Mouse (Mus musculus): ENCODE results near the gene Best1. TPM values are rescaled to one million over a fixed set of nuclear protein-coding genes. Genes with fewer than 3 reads are reported as not detected.

Gene Best1
- polyA plus RNA-seq, 1 experiment from 2014 or later, result 0.36 TPM

DNA sequence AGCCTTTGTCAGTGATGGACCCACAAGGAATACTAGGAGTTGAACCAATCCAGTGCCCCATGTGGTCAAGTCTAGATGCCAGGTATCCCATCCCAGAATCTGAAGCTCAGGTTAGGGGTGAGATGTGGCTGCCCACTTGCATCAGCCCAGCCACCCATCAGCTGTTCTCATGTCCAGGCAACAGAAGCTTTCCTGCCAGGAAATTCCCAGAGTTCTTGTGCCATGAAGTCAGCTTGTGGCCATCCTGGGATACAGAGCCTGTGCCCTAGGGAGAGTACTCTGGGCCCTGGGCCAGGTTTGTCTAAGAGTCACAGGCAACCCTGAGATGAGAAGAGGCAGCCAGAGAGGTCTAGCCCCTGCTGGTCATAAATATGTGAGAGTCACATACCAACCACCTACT lies 42.2 kb upstream of the Best1 start:
- peak overlapping the region; percentile 35; the same call in 1 of the 2 replicates for H3K27ac ChIP-seq (replicated peaks)
- no peak overlapping the region for H3K4me3 ChIP-seq (ENCODE audit: low read depth, low read length)
- TF ChIP-seq EP300 (optimal IDR thresholded peaks at IDR 0.05), result no peak
- no peak for TF ChIP-seq CTCF (IDR thresholded peaks at IDR 0.05; ENCODE audit: low read depth)
- H3K36me3 ChIP-seq (ENCODE audit: control insufficient read depth, insufficient read depth, low read length), result no peaks in the 10 kb centered on the region
- ATAC-seq (ENCODE audit: low FRiP score, low TSS enrichment) (no peak), DNase-seq (ENCODE audit: low spot score) (no peak)
- H3K9me3 ChIP-seq (ENCODE audit: control insufficient read depth, low read length), result no peaks in the 10 kb centered on the region
- no peaks in the 10 kb centered on the region for H3K27me3 ChIP-seq (ENCODE audit: control insufficient read depth, insufficient read depth, low read length)
- H3K9ac ChIP-seq (ENCODE audit: low read length), result no peak overlapping the region
- H3K4me2 ChIP-seq (replicated peaks; ENCODE audit: low read depth), result peak overlapping the region; percentile 97; the same call in 1 of the 2 replicates
- peaks cover 8% of the 10 kb centered on the region for H3K4me1 ChIP-seq (replicated peaks; ENCODE audit: control insufficient read depth, insufficient read depth)

DNA sequence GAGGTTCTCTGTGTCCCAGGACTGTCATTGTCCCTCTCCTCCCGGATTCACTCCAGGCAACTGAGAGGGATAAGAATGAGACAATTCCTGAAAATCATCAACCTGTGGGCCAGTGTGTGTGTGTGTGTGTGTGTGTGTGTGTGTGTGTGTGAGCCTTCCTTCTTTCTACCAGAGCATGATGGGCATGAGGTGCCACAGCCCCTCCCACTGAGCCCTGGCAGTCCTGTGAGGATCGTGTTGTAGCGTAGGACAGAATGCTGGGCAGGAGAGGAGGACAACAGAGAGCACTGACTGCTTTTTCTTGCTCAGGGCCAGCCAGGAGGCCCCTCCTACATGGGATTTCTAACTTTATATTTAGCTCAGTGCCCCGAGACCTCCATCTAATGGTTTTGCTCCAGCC lies 41.4 kb upstream of the Best1 start:
- peaks cover 8% of the 10 kb centered on the region for H3K4me1 ChIP-seq (replicated peaks; ENCODE audit: control insufficient read depth, insufficient read depth)
- H3K4me2 ChIP-seq (replicated peaks; ENCODE audit: low read depth), result peak overlapping the region; percentile 97; the same call in 1 of the 2 replicates
- peak overlapping the region; percentile 65; the same call in 1 of the 2 replicates for H3K27ac ChIP-seq (replicated peaks)
- H3K9me3 ChIP-seq (ENCODE audit: control insufficient read depth, low read length), result no peaks in the 10 kb centered on the region
- ATAC-seq (ENCODE audit: low FRiP score, low TSS enrichment) (no peak), DNase-seq (ENCODE audit: low spot score) (no peak)
- 66% methylated on average over 4 of the region's 4 CpGs for WGBS
- TF ChIP-seq CTCF (IDR thresholded peaks at IDR 0.05; ENCODE audit: low read depth) (no peak), EP300 (optimal IDR thresholded peaks at IDR 0.05) (no peak)
- H3K27me3 ChIP-seq (ENCODE audit: control insufficient read depth, insufficient read depth, low read length), result no peaks in the 10 kb centered on the region
- no peak overlapping the region for H3K4me3 ChIP-seq (ENCODE audit: low read depth, low read length)
- no peaks in the 10 kb centered on the region for H3K36me3 ChIP-seq (ENCODE audit: control insufficient read depth, insufficient read depth, low read length)
- no peak overlapping the region for H3K9ac ChIP-seq (ENCODE audit: low read length)

DNA sequence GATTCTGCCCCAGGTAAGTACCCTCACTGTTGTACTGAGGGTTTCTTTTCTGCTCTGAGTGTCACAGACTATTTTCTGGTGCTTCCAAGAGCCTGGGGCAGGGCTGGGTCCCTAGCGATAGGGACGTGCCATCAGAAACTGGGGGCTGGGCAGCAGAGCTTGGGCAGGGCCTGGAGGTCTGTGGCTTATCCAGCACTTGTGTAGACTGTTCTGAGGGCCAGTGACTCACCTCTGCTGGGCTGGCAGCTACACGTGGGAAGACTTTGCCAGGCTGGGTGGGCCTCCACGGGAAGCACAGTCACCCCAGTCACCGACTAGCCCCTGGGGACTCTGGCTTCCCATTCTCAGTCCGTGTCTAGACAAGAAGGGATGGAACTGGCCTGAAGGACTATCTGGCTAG lies 40.8 kb upstream of the Best1 start:
- ATAC-seq (ENCODE audit: low FRiP score, low TSS enrichment), result peak; percentile 61
- H3K4me3 ChIP-seq (ENCODE audit: low read depth, low read length), result peak overlapping the region; percentile 62
- no peaks in the 10 kb centered on the region for H3K27me3 ChIP-seq (ENCODE audit: control insufficient read depth, insufficient read depth, low read length)
- no peak for TF ChIP-seq CTCF (IDR thresholded peaks at IDR 0.05; ENCODE audit: low read depth)
- TF ChIP-seq EP300 (optimal IDR thresholded peaks at IDR 0.05), result no peak
- peaks cover 8% of the 10 kb centered on the region for H3K4me1 ChIP-seq (replicated peaks; ENCODE audit: control insufficient read depth, insufficient read depth)
- no peaks in the 10 kb centered on the region for H3K9me3 ChIP-seq (ENCODE audit: control insufficient read depth, low read length)
- DNase-seq (ENCODE audit: low spot score), result peak; percentile 76
- WGBS, result 42% methylated on average over 6 of the region's 6 CpGs
- H3K27ac ChIP-seq (replicated peaks), result peak overlapping the region; percentile 65
- no peaks in the 10 kb centered on the region for H3K36me3 ChIP-seq (ENCODE audit: control insufficient read depth, insufficient read depth, low read length)
- peak overlapping the region; percentile 97 for H3K4me2 ChIP-seq (replicated peaks; ENCODE audit: low read depth)
- H3K9ac ChIP-seq (ENCODE audit: low read length), result peak overlapping the region; percentile 70

DNA sequence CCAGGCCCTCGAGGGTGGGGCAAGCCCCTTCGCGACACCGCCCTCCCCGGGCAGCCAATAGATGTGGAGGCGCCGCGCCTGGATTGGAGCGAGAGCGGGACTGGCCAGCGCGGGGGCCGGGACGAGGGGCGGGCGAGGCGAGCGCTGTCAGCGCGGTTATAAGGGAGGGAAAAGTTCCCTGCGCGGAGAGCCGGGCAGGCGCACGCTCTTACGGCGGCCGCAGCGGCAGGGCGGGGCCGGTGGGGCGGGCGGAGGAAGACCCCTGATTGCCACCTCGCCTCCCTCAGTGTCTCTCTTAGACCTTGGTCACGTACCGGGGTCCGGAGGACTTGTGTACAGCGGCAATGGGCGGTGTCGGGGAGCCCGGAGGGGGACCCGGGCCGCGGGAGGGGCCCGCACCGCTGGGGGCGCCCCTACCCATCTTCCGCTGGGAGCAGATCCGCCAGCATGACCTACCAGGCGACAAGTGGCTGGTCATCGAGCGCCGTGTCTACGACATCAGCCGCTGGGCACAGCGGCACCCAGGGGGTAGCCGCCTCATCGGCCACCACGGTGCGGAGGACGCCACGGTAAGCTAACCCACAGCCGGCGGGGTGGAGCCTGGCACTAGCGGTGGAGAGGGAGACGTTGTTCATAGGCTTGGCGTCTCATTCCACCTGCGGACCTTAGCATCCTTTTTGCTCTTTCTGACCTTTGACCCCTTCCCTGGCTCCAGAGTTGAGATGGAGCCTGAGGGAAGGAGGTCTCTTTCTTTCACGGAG lies 40.1 kb upstream of the Best1 start, which contains the start of gene Fads3:
Gene Fads3, plus strand, starts transcription at position 182 of the 761 bp plus-strand sequence.
- TF ChIP-seq EP300 (optimal IDR thresholded peaks at IDR 0.05) (no peak), CTCF (IDR thresholded peaks at IDR 0.05; ENCODE audit: low read depth) (peak; percentile 5; the same call in 1 of the 2 replicates)
- WGBS, result 1% methylated on average over 66 of the region's 69 CpGs
- Histone ChIP-seq H3K9me3 (ENCODE audit: control insufficient read depth, low read length) (no peaks in the 10 kb centered on the region), H3K27me3 (ENCODE audit: control insufficient read depth, insufficient read depth, low read length) (no peaks in the 10 kb centered on the region), H3K36me3 (ENCODE audit: control insufficient read depth, insufficient read depth, low read length) (no peaks in the 10 kb centered on the region), H3K4me1 (replicated peaks; ENCODE audit: control insufficient read depth, insufficient read depth) (peaks cover 8% of the 10 kb centered on the region), H3K4me3 (ENCODE audit: low read depth, low read length) (peak within 1 kb of the TSS; percentile 62), H3K27ac (replicated peaks) (peak within 1 kb of the TSS; percentile 65), H3K9ac (ENCODE audit: low read length) (peak within 1 kb of the TSS; percentile 70), H3K4me2 (replicated peaks; ENCODE audit: low read depth) (peak within 1 kb of the TSS; percentile 97)
- DNase-seq (ENCODE audit: low spot score) (peak; percentile 88), ATAC-seq (ENCODE audit: low FRiP score, low TSS enrichment) (peak; percentile 79)

DNA sequence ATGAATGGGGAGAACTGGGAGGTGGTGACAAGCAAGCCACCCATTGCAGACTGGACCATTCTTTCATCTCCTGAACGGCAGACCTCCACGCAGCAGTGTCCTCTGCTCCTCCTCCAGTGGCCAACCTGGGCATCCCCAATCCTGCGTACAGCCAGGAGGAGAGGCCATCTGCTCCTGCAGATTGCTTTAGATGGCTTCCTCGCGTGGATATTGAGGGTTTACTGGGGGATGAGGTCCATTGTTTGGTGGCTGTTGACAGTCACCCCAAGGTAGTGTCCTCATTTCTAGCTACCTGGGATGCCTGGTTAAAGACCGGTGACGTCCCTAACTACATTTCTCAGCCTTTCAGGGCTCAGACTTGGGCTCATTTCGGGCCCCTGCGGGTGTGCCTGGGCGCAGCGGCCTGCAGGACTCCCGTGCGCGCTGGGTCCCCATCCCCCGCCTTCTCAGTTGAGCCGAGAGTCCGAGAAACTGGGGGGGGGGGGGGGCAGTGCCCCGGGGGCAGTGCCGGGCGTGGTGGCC lies 39.5 kb upstream of the Best1 start:
- Histone ChIP-seq H3K4me1 (replicated peaks; ENCODE audit: control insufficient read depth, insufficient read depth) (peaks cover 8% of the 10 kb centered on the region), H3K4me2 (replicated peaks; ENCODE audit: low read depth) (peak overlapping the region; percentile 97), H3K27ac (replicated peaks) (peak overlapping the region; percentile 65), H3K27me3 (ENCODE audit: control insufficient read depth, insufficient read depth, low read length) (no peaks in the 10 kb centered on the region), H3K9ac (ENCODE audit: low read length) (peak overlapping the region; percentile 70), H3K4me3 (ENCODE audit: low read depth, low read length) (peak overlapping the region; percentile 62), H3K9me3 (ENCODE audit: control insufficient read depth, low read length) (no peaks in the 10 kb centered on the region), H3K36me3 (ENCODE audit: control insufficient read depth, insufficient read depth, low read length) (no peaks in the 10 kb centered on the region)
- WGBS, result 5% methylated on average over 18 of the region's 20 CpGs
- no peak for ATAC-seq (ENCODE audit: low FRiP score, low TSS enrichment)
- DNase-seq (ENCODE audit: low spot score), result no peak
- no peak for TF ChIP-seq EP300 (optimal IDR thresholded peaks at IDR 0.05)
- no peak for TF ChIP-seq CTCF (IDR thresholded peaks at IDR 0.05; ENCODE audit: low read depth)

DNA sequence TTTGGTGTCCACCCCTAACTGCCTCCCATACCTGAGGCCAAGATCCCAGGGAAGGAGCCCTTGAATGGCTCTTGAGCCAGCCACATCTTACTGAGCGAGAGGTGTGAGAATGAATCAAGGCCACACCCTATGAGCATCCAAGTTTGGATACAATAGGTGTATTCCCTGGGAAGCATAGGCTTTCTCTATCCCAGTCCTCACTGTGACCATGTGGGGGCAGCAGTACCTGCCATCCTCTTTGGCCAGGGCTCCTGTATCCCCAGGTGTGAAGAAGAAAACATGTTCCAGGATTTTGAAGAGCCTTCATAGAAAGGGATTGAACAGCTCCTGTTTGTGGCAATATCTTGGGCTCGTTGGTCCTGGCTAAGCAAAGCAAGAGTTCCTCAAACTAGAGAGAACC lies 38.2 kb upstream of the Best1 start:
- Histone ChIP-seq H3K4me1 (replicated peaks; ENCODE audit: control insufficient read depth, insufficient read depth) (peaks cover 8% of the 10 kb centered on the region), H3K9me3 (ENCODE audit: control insufficient read depth, low read length) (no peaks in the 10 kb centered on the region), H3K27me3 (ENCODE audit: control insufficient read depth, insufficient read depth, low read length) (no peaks in the 10 kb centered on the region), H3K27ac (replicated peaks) (no peak overlapping the region), H3K36me3 (ENCODE audit: control insufficient read depth, insufficient read depth, low read length) (no peaks in the 10 kb centered on the region), H3K9ac (ENCODE audit: low read length) (no peak overlapping the region), H3K4me3 (ENCODE audit: low read depth, low read length) (no peak overlapping the region), H3K4me2 (replicated peaks; ENCODE audit: low read depth) (no peak overlapping the region)
- 70% methylated on average over 2 of the region's 2 CpGs for WGBS
- TF ChIP-seq CTCF (IDR thresholded peaks at IDR 0.05; ENCODE audit: low read depth) (peak; percentile 71), EP300 (optimal IDR thresholded peaks at IDR 0.05) (no peak)
- DNase-seq (ENCODE audit: low spot score) (peak; percentile 62), ATAC-seq (ENCODE audit: low FRiP score, low TSS enrichment) (no peak)
